Mouse (Mus musculus) forebrain, embryonic 16.5 days (tissue): Measurements from ENCODE around the gene Mycn. TPM values are rescaled to one million over a fixed set of nuclear protein-coding genes. Genes with fewer than 3 reads are reported as not detected.

ENCODE experiments used
- ATAC-seq: fragments of 200-750 bp; cut with Nextera tagmentation; 2 replicates; pipeline ENCODE4 v1.8.0; 2017; ENCODE audit warnings: mild to moderate bottlenecking, moderate library complexity
- H3K27ac ChIP-seq: fragments of 300-500 bp; sonication (generic); 2 replicates; pipeline ENCODE4 v1.5.1; 2014; ENCODE audit warnings: low read length, control low read depth
- H3K27me3 ChIP-seq: fragments of 300-500 bp; sonication (generic); replicated peaks from 2 replicates; pipeline ENCODE4 v1.6.1; 2014; ENCODE audit warnings: low read length; ENCODE audit not compliant: control insufficient read depth, insufficient read depth
- H3K36me3 ChIP-seq: fragments of 300-500 bp; sonication (generic); 2 replicates; pipeline ENCODE4 v1.6.1; 2014; ENCODE audit not compliant: control insufficient read depth, insufficient read depth
- H3K4me1 ChIP-seq: fragments of 300-500 bp; sonication (generic); replicated peaks from 2 replicates; pipeline ENCODE4 v1.6.1; 2014; ENCODE audit warnings: low read length; ENCODE audit not compliant: control insufficient read depth, insufficient read depth
- H3K4me2 ChIP-seq: fragments of 300-500 bp; sonication (generic); 2 replicates; pipeline ENCODE4 v1.6.1; 2014; ENCODE audit warnings: mild to moderate bottlenecking, low read length, control low read depth
- H3K4me3 ChIP-seq: fragments of 300-500 bp; sonication (generic); replicated peaks from 2 replicates; pipeline ENCODE4 v1.5.1; 2014; ENCODE audit warnings: mild to moderate bottlenecking, low read length, control low read depth
- H3K9ac ChIP-seq: fragments of 300-500 bp; sonication (generic); replicated peaks from 2 replicates; pipeline ENCODE4 v1.6.1; 2014; ENCODE audit warnings: low read depth, low read length, control low read depth
- H3K9me3 ChIP-seq: fragments of 300-500 bp; sonication (generic); 2 replicates; pipeline ENCODE4 v1.6.1; 2016; ENCODE audit warnings: low read length; ENCODE audit not compliant: control insufficient read depth
- WGBS: fragments of 180-500 bp; shearing (Covaris S2); extraction: QIAGEN DNeasy Blood & Tissue Kit; methylation state at CpG from one replicate; pipeline ENCODE4 v1.1.7; 2014; 5-methylcytosine and 5-hydroxymethylcytosine counted together
- polyA plus RNA-seq: library from polyadenylated mRNA; unstranded; fragments of >200 nt; fragmentation: Nextera tagmentation; extraction: Ambion mirVana; gene quantifications from 2 replicates; pipeline ENCODE4 v1.2.1, GENCODE M21; 2015

Gene Mycn
- polyA plus RNA-seq, 1 experiment from 2014 or later: 156 TPM

DNA sequence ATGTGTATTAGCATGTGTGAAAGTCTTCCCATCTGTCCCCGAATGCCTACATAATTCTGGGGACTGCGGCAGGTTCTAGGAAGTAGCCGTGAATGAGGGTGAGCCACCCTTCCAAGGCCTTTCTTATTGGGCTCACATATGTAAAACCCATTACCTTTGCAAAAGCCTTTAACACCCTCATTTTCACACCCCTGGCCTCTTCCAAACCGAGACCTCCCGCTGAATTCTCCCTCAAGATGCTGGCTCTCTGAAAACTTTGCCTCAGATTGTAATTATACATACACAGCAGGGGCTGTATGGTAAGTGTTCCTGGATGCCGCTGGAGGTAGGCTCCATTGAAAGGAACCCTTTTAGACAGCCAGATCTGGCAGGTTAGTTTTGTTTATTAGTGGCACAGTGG, 1.6 kb upstream of the Mycn start:
- Histone ChIP-seq H3K4me3 (no peak overlapping the region), H3K9ac (peak overlapping the region; percentile 73; the same call in 1 of the 2 replicates), H3K9me3 (no peaks in the 10 kb centered on the region), H3K4me1 (peaks cover 13% of the 10 kb centered on the region), H3K27ac (peak overlapping the region; percentile 25; the same call in 1 of the 2 replicates), H3K36me3 (no peaks in the 10 kb centered on the region), H3K4me2 (peak overlapping the region; percentile 82), H3K27me3 (no peaks in the 10 kb centered on the region)
- 12% methylated on average over 6 of the region's 6 CpGs for WGBS
- ATAC-seq: no peak

DNA sequence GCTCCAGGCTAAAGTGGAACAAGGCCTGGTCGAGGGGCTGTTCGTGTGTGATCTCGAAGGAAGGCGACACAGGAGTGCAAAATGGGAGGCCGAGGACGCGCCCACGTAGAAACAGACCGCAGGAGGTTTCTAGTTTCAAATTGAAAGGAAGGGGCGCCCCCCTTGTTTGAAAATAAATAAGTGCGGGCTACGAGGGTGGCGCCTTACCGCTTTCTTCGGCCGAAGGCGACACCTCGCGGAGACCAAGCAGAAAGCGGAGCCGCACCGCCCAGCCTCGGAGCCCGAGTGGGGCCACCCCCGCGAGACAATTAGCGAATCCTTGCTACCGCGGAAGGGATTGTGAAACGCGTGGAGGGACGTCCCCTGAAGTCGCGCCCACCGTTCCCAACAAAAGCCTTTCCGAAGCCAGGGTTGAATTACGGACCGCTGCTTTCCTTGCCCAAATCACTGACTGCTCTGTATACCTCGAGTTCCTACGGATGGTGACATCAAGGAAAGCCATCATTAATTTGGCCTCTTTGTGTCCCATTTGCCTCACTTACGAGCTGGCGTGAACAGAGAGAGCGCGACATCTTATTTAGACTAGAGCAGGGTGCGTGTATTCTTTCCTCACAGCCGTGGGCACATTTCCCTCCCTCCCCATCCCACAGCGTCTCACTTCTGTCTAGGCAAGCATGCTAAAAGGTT, 793 bp upstream of the Mycn start:
- Histone ChIP-seq H3K4me3 (peak overlapping the region; percentile 92), H3K27me3 (no peaks in the 10 kb centered on the region), H3K9me3 (no peaks in the 10 kb centered on the region), H3K4me2 (peak overlapping the region; percentile 82), H3K36me3 (no peaks in the 10 kb centered on the region; the same call in 1 of the 2 replicates), H3K27ac (peak overlapping the region; percentile 99), H3K4me1 (peaks cover 16% of the 10 kb centered on the region), H3K9ac (peak overlapping the region; percentile 73)
- ATAC-seq: peak; percentile 47
- under 1% methylated on average over 47 of the region's 47 CpGs for WGBS

DNA sequence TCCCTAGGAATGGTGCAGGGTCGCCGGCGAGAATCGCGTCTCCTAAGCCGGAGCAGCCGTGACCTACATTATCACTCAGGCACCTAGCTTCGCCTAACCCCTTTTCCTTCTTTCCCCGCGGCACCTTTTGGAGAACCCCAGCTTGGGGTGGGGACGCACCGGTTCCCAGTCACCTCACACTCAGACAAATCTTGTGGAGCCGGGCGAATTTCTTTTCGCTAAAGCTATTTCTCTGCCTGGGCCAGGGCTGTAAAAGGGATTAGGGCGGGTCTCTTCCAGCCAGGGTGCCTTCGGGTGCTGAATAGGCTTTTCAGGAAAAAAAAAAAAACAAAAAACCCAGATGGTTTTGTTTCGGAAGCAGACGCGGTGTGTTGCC, 597 bp downstream of the Mycn start:
- no peaks in the 10 kb centered on the region for H3K27me3 ChIP-seq
- ATAC-seq: no peak
- H3K9me3 ChIP-seq: no peaks in the 10 kb centered on the region
- H3K36me3 ChIP-seq: peaks cover 10% of the 10 kb centered on the region
- peak overlapping the region; percentile 92 for H3K4me3 ChIP-seq
- peaks cover 28% of the 10 kb centered on the region for H3K4me1 ChIP-seq
- WGBS: under 1% methylated on average over 20 of the region's 20 CpGs
- peak overlapping the region; percentile 82 for H3K4me2 ChIP-seq
- H3K9ac ChIP-seq: peak overlapping the region; percentile 99
- H3K27ac ChIP-seq: peak overlapping the region; percentile 99

DNA sequence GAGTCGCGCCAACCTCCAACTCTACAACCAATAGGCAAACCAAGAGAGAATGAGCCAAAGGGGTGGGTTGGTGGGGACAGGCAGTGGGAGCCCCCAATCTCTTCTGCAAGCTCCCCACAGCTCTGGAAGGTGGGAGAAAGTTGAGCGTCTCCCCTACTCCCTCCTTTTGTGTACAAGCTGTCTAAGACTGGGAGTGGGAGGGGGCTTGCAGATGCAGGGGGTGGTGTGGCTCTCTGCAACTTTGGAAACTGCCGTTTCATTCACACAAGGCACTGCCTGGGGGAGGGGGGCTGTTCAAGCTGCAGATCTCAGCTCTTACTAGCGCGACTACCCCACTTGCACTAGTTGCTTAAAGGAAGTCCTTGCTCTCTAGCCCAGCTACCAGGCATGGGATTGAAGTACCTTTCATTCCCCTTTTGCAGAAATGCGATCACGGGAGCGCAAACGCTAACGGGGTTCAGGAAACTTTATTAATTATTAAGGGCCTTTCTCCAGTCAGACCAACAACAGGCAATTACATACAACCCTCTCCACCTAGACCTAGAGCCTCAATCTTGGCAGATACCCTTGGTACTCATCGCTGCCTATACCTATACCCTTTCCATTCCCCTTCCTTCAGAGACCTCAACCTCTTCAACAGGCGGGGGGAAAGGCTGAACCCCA, 1.1 kb downstream of the Mycn start:
- under 1% methylated on average over 13 of the region's 13 CpGs for WGBS
- H3K36me3 ChIP-seq: peaks cover 14% of the 10 kb centered on the region
- no peaks in the 10 kb centered on the region for H3K27me3 ChIP-seq
- H3K9ac ChIP-seq: peak overlapping the region; percentile 99
- no peaks in the 10 kb centered on the region for H3K9me3 ChIP-seq
- H3K4me3 ChIP-seq: peak overlapping the region; percentile 92
- H3K27ac ChIP-seq: peak overlapping the region; percentile 99
- ATAC-seq: peak; percentile 14
- H3K4me1 ChIP-seq: peaks cover 26% of the 10 kb centered on the region
- H3K4me2 ChIP-seq: peak overlapping the region; percentile 82

GRCm38 (mm10) chr12:12939581-12940465, 1.9 kb downstream of the Mycn start:
- Histone ChIP-seq H3K36me3 (peaks cover 17% of the 10 kb centered on the region), H3K4me1 (peaks cover 24% of the 10 kb centered on the region), H3K9ac (peak overlapping the region; percentile 99), H3K9me3 (no peaks in the 10 kb centered on the region), H3K4me3 (peak overlapping the region; percentile 92), H3K27ac (peak overlapping the region; percentile 99), H3K4me2 (peak overlapping the region; percentile 82), H3K27me3 (no peaks in the 10 kb centered on the region)
- under 1% methylated on average over 69 of the region's 69 CpGs for WGBS
- ATAC-seq: no peak

DNA sequence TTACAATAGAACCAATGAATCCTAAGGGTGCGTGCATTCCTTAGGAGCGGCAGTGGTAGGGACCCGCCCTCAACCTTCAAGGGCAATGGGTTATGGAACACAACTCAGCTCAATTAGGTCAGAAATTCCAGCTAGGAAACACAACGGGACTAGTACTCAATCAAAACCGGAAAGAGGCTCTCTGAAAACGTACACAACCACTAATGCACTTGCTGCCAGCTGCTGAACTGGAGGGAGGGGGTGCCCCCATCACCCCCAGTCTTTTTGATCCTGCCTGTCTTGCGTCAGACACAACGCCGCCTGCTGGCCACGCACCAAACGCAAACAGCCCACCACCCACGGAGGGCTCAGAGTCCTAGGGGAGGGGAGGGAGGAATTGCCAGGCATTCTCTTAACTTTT, 2.9 kb downstream of the Mycn start:
- 0% methylated on average over 12 of the region's 12 CpGs for WGBS
- Histone ChIP-seq H3K9ac (peak overlapping the region; percentile 99), H3K4me1 (peaks cover 24% of the 10 kb centered on the region), H3K27me3 (no peaks in the 10 kb centered on the region), H3K9me3 (no peaks in the 10 kb centered on the region), H3K4me2 (peak overlapping the region; percentile 82), H3K4me3 (peak overlapping the region; percentile 92), H3K36me3 (peaks cover 17% of the 10 kb centered on the region), H3K27ac (peak overlapping the region; percentile 99)
- ATAC-seq: peak; percentile 9

- H3K4me1 ChIP-seq: peaks cover 21% of the 10 kb centered on the region
- ATAC-seq: peak; percentile 10
- no peaks in the 10 kb centered on the region for H3K27me3 ChIP-seq
- peaks cover 20% of the 10 kb centered on the region for H3K36me3 ChIP-seq
- H3K4me3 ChIP-seq: peak overlapping the region; percentile 92
- peak overlapping the region; percentile 99 for H3K9ac ChIP-seq
- WGBS: 0% methylated on average over 7 of the region's 7 CpGs
- H3K9me3 ChIP-seq: no peaks in the 10 kb centered on the region
- H3K4me2 ChIP-seq: peak overlapping the region; percentile 82
- peak overlapping the region; percentile 99 for H3K27ac ChIP-seq
These were observed 3.4 kb downstream of the Mycn start for GRCm38 (mm10) chr12:12938361-12938760.

GRCm38 (mm10) chr12:12937746-12938145, 4.0 kb downstream of the Mycn start:
- WGBS: 5% methylated on average over 9 of the region's 9 CpGs
- H3K27ac ChIP-seq: peak overlapping the region; percentile 99
- peak overlapping the region; percentile 92 for H3K4me3 ChIP-seq
- peak overlapping the region; percentile 99 for H3K9ac ChIP-seq
- peaks cover 15% of the 10 kb centered on the region for H3K4me1 ChIP-seq
- peak overlapping the region; percentile 82 for H3K4me2 ChIP-seq
- peak; percentile 14; the same call in 1 of the 2 replicates for ATAC-seq
- H3K36me3 ChIP-seq: peaks cover 20% of the 10 kb centered on the region
- H3K9me3 ChIP-seq: no peaks in the 10 kb centered on the region
- H3K27me3 ChIP-seq: no peaks in the 10 kb centered on the region

DNA sequence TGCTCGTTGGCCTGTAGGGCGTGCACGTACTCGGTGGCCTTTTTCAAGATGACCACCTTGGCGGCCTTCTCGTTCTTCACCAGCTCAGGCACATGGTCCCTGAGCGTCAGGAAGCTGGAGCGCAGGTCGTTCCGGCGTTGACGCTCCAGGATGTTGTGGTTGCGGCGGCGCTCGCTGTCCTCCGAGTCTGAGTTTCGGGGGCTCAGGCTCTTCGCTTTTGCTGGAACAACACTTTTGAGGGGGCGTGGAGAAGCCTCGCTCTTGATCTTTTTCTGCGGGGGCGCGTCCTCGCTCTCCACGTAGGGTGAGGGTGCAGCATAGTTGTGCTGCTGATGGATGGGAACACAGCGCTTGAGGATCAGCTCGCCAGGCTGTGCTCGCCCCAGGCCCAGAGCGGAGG, 4.6 kb downstream of the Mycn start:
- H3K27me3 ChIP-seq: no peaks in the 10 kb centered on the region
- ATAC-seq: no peak
- peaks cover 20% of the 10 kb centered on the region for H3K36me3 ChIP-seq
- WGBS: 58% methylated on average over 30 of the region's 30 CpGs
- H3K9ac ChIP-seq: peak overlapping the region; percentile 99
- H3K27ac ChIP-seq: peak overlapping the region; percentile 99
- H3K4me1 ChIP-seq: peaks cover 15% of the 10 kb centered on the region
- peak overlapping the region; percentile 82 for H3K4me2 ChIP-seq
- H3K4me3 ChIP-seq: peak overlapping the region; percentile 92
- no peaks in the 10 kb centered on the region for H3K9me3 ChIP-seq
